Mouse (Mus musculus): ENCODE results near the gene Gm11397. TPM values are rescaled to one million over a fixed set of nuclear protein-coding genes. Genes with fewer than 3 reads are reported as not detected.

Gm11397 gene
- not detected in 2 replicates for polyA plus RNA-seq (2012; rRNA removed)

GRCm38 (mm10) chr13:33395461-33395860 lies at the start of gene Gm11397:
Gene Gm11397, plus strand, starts transcription at chr13:33395761.

Other genes with a start within 250 kb of the Gm11397 start
- not detected in 2 replicates for gene Serpinb9c, start 236.0 kb upstream of the Gm11397 start, polyA plus RNA-seq (2012; rRNA removed)
- not detected in 2 replicates for gene Serpinb9d, start 202.8 kb upstream of the Gm11397 start, polyA plus RNA-seq (2012; rRNA removed)
- gene Serpinb9e, start 146.1 kb upstream of the Gm11397 start, polyA plus RNA-seq (2012; rRNA removed), result not detected in 2 replicates
- gene Serpinb9f, start 71.7 kb upstream of the Gm11397 start, polyA plus RNA-seq (2012; rRNA removed), result not detected in 2 replicates
- not detected in 2 replicates for gene Serpinb9g, start 89.0 kb downstream of the Gm11397 start, polyA plus RNA-seq (2012; rRNA removed)